Mouse (Mus musculus): ENCODE data around the gene Tmem218. TPM values are rescaled to one million over a fixed set of nuclear protein-coding genes. Genes with fewer than 3 reads are reported as not detected.

The Tmem218 gene
- 0.06 TPM in 1 of 2 replicates, not detected in the other for polyA plus RNA-seq (2012)

- TF ChIP-seq GATA1 (IDR thresholded peaks at IDR 0.05; ENCODE audit: low read length) (no peak), TAL1 (IDR thresholded peaks at IDR 0.05; ENCODE audit: low read length) (no peak)
These were observed at the start of gene Tmem218 for GRCm38 (mm10) chr9:37207929-37208411. Tmem218 (plus strand) TSS chr9:37208223.

GRCm38 (mm10) chr9:37160686-37161085 is 47.3 kb upstream of the Tmem218 start:
- TF ChIP-seq GATA1 (IDR thresholded peaks at IDR 0.05; ENCODE audit: low read length), result no peak
- no peak for TF ChIP-seq TAL1 (IDR thresholded peaks at IDR 0.05; ENCODE audit: low read length)

More at GRCm38 (mm10) chr9:37207929-37208411, at the start of gene Tmem218:
- H3K9me3 ChIP-seq (ENCODE audit: control insufficient read depth, low read length), result no peaks in the 10 kb centered on the region
- H3K4me3 ChIP-seq (replicated peaks), result peak within 1 kb of the TSS; percentile 79
- H3K4me1 ChIP-seq (ENCODE audit: control insufficient read depth), result peaks cover 20% of the 10 kb centered on the region
- no peaks in the 10 kb centered on the region for H3K27me3 ChIP-seq (ENCODE audit: control insufficient read depth)
- no peaks in the 10 kb centered on the region for H3K36me3 ChIP-seq (ENCODE audit: control insufficient read depth)

GRCm38 (mm10) chr9:37166899-37167298 is 41.1 kb upstream of the Tmem218 start:
- H3K4me3 ChIP-seq (replicated peaks), result no peak overlapping the region
- H3K9me3 ChIP-seq (ENCODE audit: control insufficient read depth, low read length), result no peaks in the 10 kb centered on the region
- H3K4me1 ChIP-seq (ENCODE audit: control insufficient read depth), result no peaks in the 10 kb centered on the region
- H3K36me3 ChIP-seq (ENCODE audit: control insufficient read depth), result no peaks in the 10 kb centered on the region
- no peak for TF ChIP-seq GATA1 (IDR thresholded peaks at IDR 0.05; ENCODE audit: low read length)
- no peak for TF ChIP-seq TAL1 (IDR thresholded peaks at IDR 0.05; ENCODE audit: low read length)
- no peaks in the 10 kb centered on the region for H3K27me3 ChIP-seq (ENCODE audit: control insufficient read depth)

More at GRCm38 (mm10) chr9:37160686-37161085, 47.3 kb upstream of the Tmem218 start:
- H3K4me3 ChIP-seq (replicated peaks), result no peak overlapping the region
- H3K9me3 ChIP-seq (ENCODE audit: control insufficient read depth, low read length), result no peaks in the 10 kb centered on the region
- no peaks in the 10 kb centered on the region for H3K36me3 ChIP-seq (ENCODE audit: control insufficient read depth)
- no peaks in the 10 kb centered on the region for H3K4me1 ChIP-seq (ENCODE audit: control insufficient read depth)
- no peaks in the 10 kb centered on the region for H3K27me3 ChIP-seq (ENCODE audit: control insufficient read depth)

- Histone ChIP-seq H3K27me3 (ENCODE audit: control insufficient read depth) (no peaks in the 10 kb centered on the region), H3K9me3 (ENCODE audit: control insufficient read depth, low read length) (no peaks in the 10 kb centered on the region), H3K4me1 (ENCODE audit: control insufficient read depth) (no peaks in the 10 kb centered on the region), H3K4me3 (replicated peaks) (no peak overlapping the region), H3K36me3 (ENCODE audit: control insufficient read depth) (no peaks in the 10 kb centered on the region)
- TF ChIP-seq GATA1 (IDR thresholded peaks at IDR 0.05; ENCODE audit: low read length) (no peak), TAL1 (IDR thresholded peaks at IDR 0.05; ENCODE audit: low read length) (no peak)
These were observed 34.6 kb upstream of the Tmem218 start for GRCm38 (mm10) chr9:37173376-37173775.

GRCm38 (mm10) chr9:37176002-37176401 is 32.0 kb upstream of the Tmem218 start:
- Histone ChIP-seq H3K4me1 (ENCODE audit: control insufficient read depth) (no peaks in the 10 kb centered on the region), H3K4me3 (replicated peaks) (no peak overlapping the region), H3K9me3 (ENCODE audit: control insufficient read depth, low read length) (no peaks in the 10 kb centered on the region), H3K36me3 (ENCODE audit: control insufficient read depth) (no peaks in the 10 kb centered on the region), H3K27me3 (ENCODE audit: control insufficient read depth) (no peaks in the 10 kb centered on the region)
- no peak for TF ChIP-seq GATA1 (IDR thresholded peaks at IDR 0.05; ENCODE audit: low read length)
- no peak for TF ChIP-seq TAL1 (IDR thresholded peaks at IDR 0.05; ENCODE audit: low read length)

- H3K4me1 ChIP-seq (ENCODE audit: control insufficient read depth), result no peaks in the 10 kb centered on the region
- no peak for TF ChIP-seq TAL1 (IDR thresholded peaks at IDR 0.05; ENCODE audit: low read length)
- no peak for TF ChIP-seq GATA1 (IDR thresholded peaks at IDR 0.05; ENCODE audit: low read length)
- H3K4me3 ChIP-seq (replicated peaks), result no peak overlapping the region
- no peaks in the 10 kb centered on the region for H3K36me3 ChIP-seq (ENCODE audit: control insufficient read depth)
- no peaks in the 10 kb centered on the region for H3K27me3 ChIP-seq (ENCODE audit: control insufficient read depth)
- H3K9me3 ChIP-seq (ENCODE audit: control insufficient read depth, low read length), result no peaks in the 10 kb centered on the region
These were observed 30.9 kb upstream of the Tmem218 start for GRCm38 (mm10) chr9:37177107-37177506.

- no peak overlapping the region for H3K4me3 ChIP-seq (replicated peaks)
- TF ChIP-seq TAL1 (IDR thresholded peaks at IDR 0.05; ENCODE audit: low read length) (no peak), GATA1 (IDR thresholded peaks at IDR 0.05; ENCODE audit: low read length) (no peak)
- no peaks in the 10 kb centered on the region for H3K36me3 ChIP-seq (ENCODE audit: control insufficient read depth)
- no peaks in the 10 kb centered on the region for H3K9me3 ChIP-seq (ENCODE audit: control insufficient read depth, low read length)
- no peaks in the 10 kb centered on the region for H3K27me3 ChIP-seq (ENCODE audit: control insufficient read depth)
- no peaks in the 10 kb centered on the region for H3K4me1 ChIP-seq (ENCODE audit: control insufficient read depth)
These were observed 30.5 kb upstream of the Tmem218 start for GRCm38 (mm10) chr9:37177551-37177950.

- Histone ChIP-seq H3K4me3 (replicated peaks) (no peak overlapping the region), H3K4me1 (ENCODE audit: control insufficient read depth) (no peaks in the 10 kb centered on the region), H3K36me3 (ENCODE audit: control insufficient read depth) (no peaks in the 10 kb centered on the region), H3K9me3 (ENCODE audit: control insufficient read depth, low read length) (no peaks in the 10 kb centered on the region), H3K27me3 (ENCODE audit: control insufficient read depth) (no peaks in the 10 kb centered on the region)
- TF ChIP-seq TAL1 (IDR thresholded peaks at IDR 0.05; ENCODE audit: low read length) (no peak), GATA1 (IDR thresholded peaks at IDR 0.05; ENCODE audit: low read length) (no peak)
These were observed 29.1 kb upstream of the Tmem218 start for GRCm38 (mm10) chr9:37178911-37179310.

GRCm38 (mm10) chr9:37179596-37179995 is 28.4 kb upstream of the Tmem218 start:
- Histone ChIP-seq H3K9me3 (ENCODE audit: control insufficient read depth, low read length) (no peaks in the 10 kb centered on the region), H3K36me3 (ENCODE audit: control insufficient read depth) (no peaks in the 10 kb centered on the region), H3K4me1 (ENCODE audit: control insufficient read depth) (no peaks in the 10 kb centered on the region), H3K4me3 (replicated peaks) (no peak overlapping the region), H3K27me3 (ENCODE audit: control insufficient read depth) (no peaks in the 10 kb centered on the region)
- TF ChIP-seq TAL1 (IDR thresholded peaks at IDR 0.05; ENCODE audit: low read length) (no peak), GATA1 (IDR thresholded peaks at IDR 0.05; ENCODE audit: low read length) (no peak)

- no peaks in the 10 kb centered on the region for H3K36me3 ChIP-seq (ENCODE audit: control insufficient read depth)
- H3K4me1 ChIP-seq (ENCODE audit: control insufficient read depth), result no peaks in the 10 kb centered on the region
- H3K27me3 ChIP-seq (ENCODE audit: control insufficient read depth), result no peaks in the 10 kb centered on the region
- H3K9me3 ChIP-seq (ENCODE audit: control insufficient read depth, low read length), result no peaks in the 10 kb centered on the region
- TF ChIP-seq TAL1 (IDR thresholded peaks at IDR 0.05; ENCODE audit: low read length), result no peak
- no peak for TF ChIP-seq GATA1 (IDR thresholded peaks at IDR 0.05; ENCODE audit: low read length)
- H3K4me3 ChIP-seq (replicated peaks), result no peak overlapping the region
These were observed 26.4 kb upstream of the Tmem218 start for GRCm38 (mm10) chr9:37181596-37181995.

All from erythroblast, embryonic 14.5 days (primary cell).